In the genomic region with DNA sequence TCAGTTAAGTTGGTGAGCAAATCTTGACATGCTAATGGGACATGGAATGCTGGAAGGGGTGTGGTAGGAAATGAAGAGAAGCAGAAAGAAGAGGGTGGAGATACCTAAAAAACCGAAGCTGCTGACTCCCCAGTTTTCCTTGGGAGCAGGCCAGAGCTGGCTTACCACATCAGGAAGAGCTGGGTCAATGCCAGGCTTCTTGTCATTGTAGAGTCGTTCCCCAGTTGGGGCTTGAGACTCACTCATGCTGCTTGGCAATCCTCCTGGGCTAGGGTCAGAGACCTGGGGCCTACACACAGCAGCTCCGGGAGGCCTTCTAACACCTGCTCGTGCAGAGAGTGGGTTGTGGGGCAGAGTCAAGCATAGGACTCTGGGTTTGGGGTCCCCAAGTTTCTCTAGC, we compare ENCODE assay signal across 11 mouse cellular contexts. TPM values are rescaled to one million over a fixed set of nuclear protein-coding genes. Genes with fewer than 3 reads are reported as not detected.
DNase-seq lines count a peak whose midpoint lies in the region; ATAC-seq and TF ChIP-seq lines count a peak whose summit lies in the region.
"Had no signal": no experiment of that assay in that cellular context is flagged by ENCODE, and none has a peak within 500 bp of the region (broad histone marks: within the 10 kb centered on the region; RNA-seq: fewer than 3 reads in every experiment).

No protein-coding gene starts in this region.

- no peak overlapping the region for H3K4me2 ChIP-seq in midbrain, postnatal 0 days (ENCODE audit: low read depth, low read length, poor library complexity, severe bottlenecking)
- no peak overlapping the region for H3K4me2 ChIP-seq in midbrain, embryonic 16.5 days (ENCODE audit: low read length)
- H3K4me2 ChIP-seq in heart, embryonic 15.5 days = no peak overlapping the region
- no peak overlapping the region for H3K4me2 ChIP-seq in stomach, postnatal 0 days (replicated peaks; ENCODE audit: low read depth)
- no peak overlapping the region for H3K4me2 ChIP-seq in hindbrain, embryonic 16.5 days (ENCODE audit: low read length)
- H3K4me2 ChIP-seq: lung, embryonic 15.5 days had no signal

- no peaks in the 10 kb centered on the region for H3K27me3 ChIP-seq in midbrain, postnatal 0 days (ENCODE audit: insufficient read depth, low read length)
- H3K27me3 ChIP-seq in midbrain, embryonic 16.5 days (ENCODE audit: control insufficient read depth, insufficient read depth, low read depth, low read length) = no peaks in the 10 kb centered on the region
- H3K27me3 ChIP-seq in heart, embryonic 15.5 days = no peaks in the 10 kb centered on the region
- H3K27me3 ChIP-seq in stomach, postnatal 0 days (ENCODE audit: control insufficient read depth, insufficient read depth, low read length) = no peaks in the 10 kb centered on the region
- H3K27me3 ChIP-seq in hindbrain, embryonic 16.5 days (replicated peaks; ENCODE audit: control insufficient read depth, insufficient read depth, low read length) = no peaks in the 10 kb centered on the region
- H3K27me3 ChIP-seq: lung, embryonic 15.5 days had no signal

- no peak for TF ChIP-seq CTCF in midbrain, postnatal 0 days (IDR thresholded peaks at IDR 0.05)
- no peak for TF ChIP-seq CTCF in stomach, postnatal 0 days (IDR thresholded peaks at IDR 0.05; ENCODE audit: low read depth)

- intact Hi-C loops in heart, postnatal 25 days (cut with DNase I) = loop anchor here (10.0 kb wide), 1 partner anchor 74 kb away; no protein-coding TSS in a partner anchor

- no peaks in the 10 kb centered on the region for H3K4me1 ChIP-seq in midbrain, postnatal 0 days (ENCODE audit: insufficient read depth, low read length)
- H3K4me1 ChIP-seq in midbrain, embryonic 16.5 days (ENCODE audit: control insufficient read depth, insufficient read depth, low read length) = no peaks in the 10 kb centered on the region
- peaks cover 23% of the 10 kb centered on the region for H3K4me1 ChIP-seq in heart, embryonic 15.5 days (replicated peaks)
- H3K4me1 ChIP-seq in stomach, postnatal 0 days (replicated peaks; ENCODE audit: control insufficient read depth, insufficient read depth) = no peaks in the 10 kb centered on the region
- H3K4me1 ChIP-seq in hindbrain, embryonic 16.5 days (ENCODE audit: control insufficient read depth, insufficient read depth, low read depth, low read length) = no peaks in the 10 kb centered on the region
- H3K4me1 ChIP-seq: lung, embryonic 15.5 days had no signal

- no peak overlapping the region for H3K27ac ChIP-seq in midbrain, postnatal 0 days (ENCODE audit: low read depth, low read length)
- H3K27ac ChIP-seq in midbrain, embryonic 16.5 days (ENCODE audit: low read length) = no peak overlapping the region
- peak overlapping the region; percentile 41 for H3K27ac ChIP-seq in heart, embryonic 15.5 days
- H3K27ac ChIP-seq in stomach, postnatal 0 days (replicated peaks) = 0 out of 2 replicates have a peak overlapping the region, but pooled peaks have one; percentile 8
- no peak overlapping the region for H3K27ac ChIP-seq in hindbrain, embryonic 16.5 days (ENCODE audit: low read depth, low read length)
- H3K27ac ChIP-seq: left cerebral cortex, adult 2 months; lung, embryonic 15.5 days had no signal

- no peak for ATAC-seq in midbrain, postnatal 0 days (ENCODE audit: low FRiP score)
- ATAC-seq in midbrain, embryonic 16.5 days = no peak
- 0 out of 2 replicates have a peak, but pooled peaks have one; percentile 45 for ATAC-seq in heart, embryonic 15.5 days (replicated peaks; ENCODE audit: insufficient number of reproducible peaks, insufficient read depth, low FRiP score, low read depth)
- ATAC-seq in stomach, postnatal 0 days (ENCODE audit: low FRiP score, low TSS enrichment) = no peak
- no peak for ATAC-seq in hindbrain, embryonic 16.5 days

- DNase-seq in heart, adult 11 months = peak; percentile 88
- no peak for DNase-seq in heart, postnatal 25 days (ENCODE audit: low spot score)
- DNase-seq in midbrain, postnatal 0 days (ENCODE audit: low spot score) = peak; percentile 19
- DNase-seq in stomach, postnatal 0 days (ENCODE audit: low spot score) = no peak
- DNase-seq in spleen, adult 12 weeks (ENCODE audit: low spot score) = no peak
- DNase-seq: embryo, embryonic 11 days had no signal

- no peak for TF ChIP-seq EP300 in stomach, postnatal 0 days (optimal IDR thresholded peaks at IDR 0.05)

- H3K9me3 ChIP-seq in midbrain, postnatal 0 days (ENCODE audit: low read length) = no peaks in the 10 kb centered on the region
- H3K9me3 ChIP-seq in midbrain, embryonic 16.5 days (replicated peaks; ENCODE audit: control insufficient read depth, low read length, poor library complexity, severe bottlenecking) = no peaks in the 10 kb centered on the region
- no peaks in the 10 kb centered on the region for H3K9me3 ChIP-seq in heart, embryonic 15.5 days (replicated peaks)
- H3K9me3 ChIP-seq in stomach, postnatal 0 days (ENCODE audit: control insufficient read depth, low read length) = no peaks in the 10 kb centered on the region
- no peaks in the 10 kb centered on the region for H3K9me3 ChIP-seq in hindbrain, embryonic 16.5 days (ENCODE audit: control insufficient read depth, low read length)
- H3K9me3 ChIP-seq: lung, embryonic 15.5 days had no signal

- no peak overlapping the region for H3K4me3 ChIP-seq in midbrain, postnatal 0 days (ENCODE audit: low read depth, low read length)
- H3K4me3 ChIP-seq in midbrain, embryonic 16.5 days (ENCODE audit: low read depth, low read length) = no peak overlapping the region
- no peak overlapping the region for H3K4me3 ChIP-seq in heart, embryonic 15.5 days
- no peak overlapping the region for H3K4me3 ChIP-seq in stomach, postnatal 0 days (ENCODE audit: low read depth, low read length)
- H3K4me3 ChIP-seq in hindbrain, embryonic 16.5 days (ENCODE audit: low read length) = no peak overlapping the region
- H3K4me3 ChIP-seq: left cerebral cortex, adult 2 months; lung, embryonic 15.5 days had no signal

- H3K9ac ChIP-seq in midbrain, postnatal 0 days (replicated peaks; ENCODE audit: low read length, poor library complexity, severe bottlenecking) = no peak overlapping the region
- H3K9ac ChIP-seq in midbrain, embryonic 16.5 days (ENCODE audit: low read depth, low read length) = no peak overlapping the region
- H3K9ac ChIP-seq in heart, embryonic 15.5 days = no peak overlapping the region
- no peak overlapping the region for H3K9ac ChIP-seq in stomach, postnatal 0 days (ENCODE audit: low read length)
- no peak overlapping the region for H3K9ac ChIP-seq in hindbrain, embryonic 16.5 days (ENCODE audit: low read depth, low read length)
- H3K9ac ChIP-seq: lung, embryonic 15.5 days had no signal

- H3K36me3 ChIP-seq in midbrain, postnatal 0 days (ENCODE audit: insufficient read depth, low read length) = no peaks in the 10 kb centered on the region
- 0 out of 2 replicates have a peak, but pooled peaks cover 3% of the 10 kb centered on the region for H3K36me3 ChIP-seq in midbrain, embryonic 16.5 days (ENCODE audit: control insufficient read depth, insufficient read depth, low read length)
- H3K36me3 ChIP-seq in heart, embryonic 15.5 days = no peaks in the 10 kb centered on the region
- no peaks in the 10 kb centered on the region for H3K36me3 ChIP-seq in stomach, postnatal 0 days (ENCODE audit: control insufficient read depth, insufficient read depth, low read length)
- no peaks in the 10 kb centered on the region for H3K36me3 ChIP-seq in hindbrain, embryonic 16.5 days (ENCODE audit: control insufficient read depth, insufficient read depth, low read length)
- H3K36me3 ChIP-seq: lung, embryonic 15.5 days had no signal

- WGBS in midbrain, postnatal 0 days = 75% methylated on average over 4 of the region's 4 CpGs
- WGBS in midbrain, embryonic 16.5 days = 79% methylated on average over 4 of the region's 4 CpGs
- WGBS in heart, embryonic 15.5 days = 24% methylated on average over 4 of the region's 4 CpGs
- WGBS in stomach, postnatal 0 days = 25% methylated on average over 4 of the region's 4 CpGs
- WGBS in hindbrain, embryonic 16.5 days = 61% methylated on average over 4 of the region's 4 CpGs

RNA-seq across cellular contexts. Expression of gene Cage1, which starts 34.1 kb away (rescaled TPM):
- total RNA-seq in heart, postnatal 25 days (2021) = 1 to 10 TPM; 1.3 TPM
- total RNA-seq in midbrain, postnatal 0 days (2014; rRNA removed) = 1.6 and 3.4 TPM in 2 replicates
- 3.8 and 4.4 TPM in 2 replicates for polyA plus RNA-seq in midbrain, postnatal 0 days (2015; fragmentation: Nextera tagmentation; extraction: Ambion mirVana)
- polyA plus RNA-seq in midbrain, embryonic 16.5 days (2015; fragmentation: Nextera tagmentation; extraction: Ambion mirVana) = 4.1 and 4.3 TPM in 2 replicates
- 1.00 and 1.3 TPM in 2 replicates for polyA plus RNA-seq in heart, embryonic 15.5 days (2015; fragmentation: Nextera tagmentation; extraction: Ambion mirVana)
- 0.86 and 1.2 TPM in 2 replicates for polyA plus RNA-seq in stomach, postnatal 0 days (2015; fragmentation: Nextera tagmentation; extraction: Ambion mirVana)
- polyA plus RNA-seq in hindbrain, embryonic 16.5 days (2015; fragmentation: Nextera tagmentation; extraction: Ambion mirVana) = 2.3 and 2.8 TPM in 2 replicates

RNA-seq across cellular contexts. Expression of gene Riok1, which starts 34.1 kb away (rescaled TPM):
- 10 to 100 TPM in 1 of 2 experiments, 1 to 10 TPM in 1; 8.8 to 10.6 TPM for total RNA-seq in heart, postnatal 25 days (2021)
- 24.5 and 44.6 TPM in 2 replicates for total RNA-seq in midbrain, postnatal 0 days (2014; rRNA removed)
- 44.3 and 45.7 TPM in 2 replicates for polyA plus RNA-seq in midbrain, postnatal 0 days (2015; fragmentation: Nextera tagmentation; extraction: Ambion mirVana)
- 53.4 and 62.7 TPM in 2 replicates for polyA plus RNA-seq in midbrain, embryonic 16.5 days (2015; fragmentation: Nextera tagmentation; extraction: Ambion mirVana)
- polyA plus RNA-seq in heart, embryonic 15.5 days (2015; fragmentation: Nextera tagmentation; extraction: Ambion mirVana) = 29.6 and 31.3 TPM in 2 replicates
- 22.9 and 24.3 TPM in 2 replicates for polyA plus RNA-seq in stomach, postnatal 0 days (2015; fragmentation: Nextera tagmentation; extraction: Ambion mirVana)
- polyA plus RNA-seq in hindbrain, embryonic 16.5 days (2015; fragmentation: Nextera tagmentation; extraction: Ambion mirVana) = 47.0 and 50.1 TPM in 2 replicates

Comparison
In these comparisons a context has a peak if more than half of its experiments do, and no peak if none do; other contexts are left out.
1. DNase-seq: peak in heart, adult 11 months (single experiment) and midbrain, postnatal 0 days (single experiment); none in heart, postnatal 25 days (single experiment), stomach, postnatal 0 days (single experiment) and spleen, adult 12 weeks (single experiment).
2. H3K27ac ChIP-seq: peak in heart, embryonic 15.5 days (single experiment) and stomach, postnatal 0 days (single experiment); none in midbrain, postnatal 0 days (single experiment), midbrain, embryonic 16.5 days (single experiment) and hindbrain, embryonic 16.5 days (single experiment).